Mouse (Mus musculus): ENCODE measurements around the gene Egfl7.

Egfl7 gene

DNA sequence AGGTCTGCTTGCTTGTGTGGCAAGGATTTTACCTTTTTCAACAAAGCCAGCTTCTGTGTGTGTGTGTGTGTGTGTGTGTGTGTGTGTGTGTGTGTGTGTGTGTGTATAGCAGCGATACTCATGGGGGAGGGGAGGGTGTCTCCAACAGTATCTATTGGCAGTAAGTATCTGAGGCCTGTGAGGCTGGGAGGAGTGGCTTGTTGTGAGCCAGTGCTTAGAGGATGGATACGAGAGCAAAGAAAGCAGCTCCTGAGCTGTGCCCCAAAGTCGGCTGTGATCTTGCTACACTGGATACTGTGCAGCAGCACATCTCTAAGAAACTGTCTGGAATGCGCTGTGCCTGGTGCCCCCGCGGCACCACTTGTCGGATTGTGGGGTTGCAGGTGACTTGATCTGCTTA, 38.1 kb downstream of the Egfl7 start:
- DNase-seq, result no peak

DNA sequence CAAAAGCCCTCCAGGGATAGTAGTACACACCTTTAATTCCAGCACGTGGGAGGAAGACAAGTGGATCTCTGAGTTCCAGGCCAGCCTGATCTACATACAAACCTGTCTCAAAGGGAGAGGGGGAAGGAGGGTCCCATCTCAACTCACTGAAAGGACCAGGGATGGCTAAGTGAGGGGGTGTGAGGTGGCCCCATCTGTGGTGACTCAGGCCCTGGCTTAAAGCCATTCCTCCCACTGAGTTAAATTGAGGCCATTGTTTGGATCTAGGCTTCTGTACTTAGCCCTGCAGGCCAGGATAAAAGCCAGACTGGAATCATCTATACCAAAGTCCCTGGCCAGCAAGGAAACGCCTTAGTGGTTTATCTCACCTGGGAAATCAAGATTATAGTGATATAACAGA, 41.4 kb downstream of the Egfl7 start:
- no peak for DNase-seq

DNA sequence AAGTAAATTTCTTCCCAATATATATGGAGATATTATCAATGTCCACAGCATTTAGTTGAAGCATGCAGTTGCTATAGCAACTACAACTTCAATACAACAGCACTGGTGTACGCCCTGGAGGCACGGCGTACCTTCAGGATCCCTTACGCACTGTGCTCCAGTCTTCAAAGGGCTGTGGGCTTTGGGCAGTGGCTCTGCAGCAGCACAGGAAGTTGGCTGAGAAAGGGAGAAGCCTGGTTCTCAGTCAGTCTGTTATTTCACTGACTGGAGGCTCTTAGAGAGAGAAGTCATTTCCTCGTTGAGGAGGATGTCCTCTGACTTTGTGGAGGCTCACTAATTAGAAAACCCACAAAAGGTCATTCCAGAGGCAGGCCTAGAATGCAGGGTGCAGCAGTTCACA, 43.2 kb downstream of the Egfl7 start:
- DNase-seq, result no peak

DNA sequence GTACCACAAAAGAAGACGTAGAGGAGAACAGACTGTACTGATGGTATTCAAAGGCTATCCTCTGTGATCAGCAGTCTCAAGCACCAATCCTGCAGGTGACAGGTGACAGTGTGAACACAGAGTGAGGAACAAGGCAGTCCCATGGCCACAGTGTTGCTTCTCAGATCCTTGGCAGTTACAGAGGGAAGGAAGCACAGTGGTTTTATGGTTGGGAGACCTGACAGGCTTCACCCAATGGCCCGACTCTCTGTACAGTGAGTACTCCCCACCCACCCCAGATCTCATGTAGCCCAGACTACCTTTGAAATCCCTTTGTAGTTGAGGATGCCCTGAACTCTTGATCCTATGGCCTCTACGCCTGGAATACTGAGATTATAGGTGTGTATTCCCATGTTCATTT, 45.6 kb downstream of the Egfl7 start:
- DNase-seq, result no peak

DNA sequence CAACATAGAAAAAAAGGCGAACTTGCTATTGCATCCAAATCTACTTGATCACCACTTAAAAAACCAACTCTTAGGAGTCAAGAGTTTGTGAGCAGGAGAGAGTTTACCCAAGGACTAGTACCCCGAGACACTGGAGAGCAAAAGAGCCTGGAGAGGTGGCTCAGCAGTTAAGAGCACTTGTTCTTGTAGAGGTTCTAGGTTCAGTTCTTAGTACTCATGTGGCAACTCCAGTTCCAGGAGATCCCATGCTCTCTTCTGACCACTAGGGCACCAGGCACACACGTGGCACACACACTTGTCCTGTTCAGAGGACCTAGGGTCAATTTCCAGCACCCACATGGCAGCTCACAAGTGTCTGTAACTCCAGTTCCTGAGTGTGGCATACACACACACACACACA, 46.3 kb downstream of the Egfl7 start:
- DNase-seq, result no peak

DNA sequence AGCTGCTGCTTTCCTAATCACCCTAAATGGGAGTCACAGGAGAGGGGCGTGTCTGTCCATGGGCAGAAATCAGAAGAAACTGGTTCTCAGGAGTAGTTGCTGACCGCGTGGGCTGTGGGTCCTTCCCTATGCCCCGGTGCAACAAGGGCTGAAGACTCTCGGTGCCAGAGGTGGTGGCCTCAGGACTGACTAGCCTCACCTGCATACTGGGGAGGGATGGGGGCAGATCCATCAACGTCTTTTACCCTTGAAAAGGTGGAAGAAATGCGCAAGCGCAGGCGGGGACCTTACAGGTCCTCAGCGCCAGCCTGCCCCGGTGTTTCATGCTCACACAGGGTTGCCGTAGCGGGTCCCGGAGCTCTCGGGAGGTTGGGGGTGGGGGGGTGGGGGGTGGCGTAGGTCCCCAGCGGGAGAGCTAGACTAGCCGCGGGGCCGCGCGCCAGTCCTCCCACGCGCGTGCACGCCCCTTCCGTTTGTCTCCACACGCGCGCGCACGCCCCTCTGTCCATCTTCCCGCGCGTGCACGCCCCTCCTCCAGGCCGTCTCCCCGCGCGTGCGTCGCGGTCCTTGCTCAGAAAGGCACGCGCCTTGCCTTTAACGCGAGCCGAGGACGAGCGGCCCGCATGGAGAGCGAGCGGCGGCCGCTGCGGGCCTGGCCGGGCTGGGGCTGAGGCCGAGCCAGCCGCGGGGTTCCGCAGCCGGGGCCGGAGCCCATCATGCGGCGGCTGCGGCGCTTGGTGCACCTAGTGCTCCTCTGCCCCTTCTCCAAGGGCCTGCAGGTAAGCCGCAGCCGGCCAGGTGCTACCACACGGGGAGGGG, 48.3 kb downstream of the Egfl7 start, which contains the start of gene Fam69b:
Gene Fam69b, plus strand, starts transcription at position 537 of the 819 bp plus-strand sequence.
- DNase-seq, result peak; percentile 58

DNA sequence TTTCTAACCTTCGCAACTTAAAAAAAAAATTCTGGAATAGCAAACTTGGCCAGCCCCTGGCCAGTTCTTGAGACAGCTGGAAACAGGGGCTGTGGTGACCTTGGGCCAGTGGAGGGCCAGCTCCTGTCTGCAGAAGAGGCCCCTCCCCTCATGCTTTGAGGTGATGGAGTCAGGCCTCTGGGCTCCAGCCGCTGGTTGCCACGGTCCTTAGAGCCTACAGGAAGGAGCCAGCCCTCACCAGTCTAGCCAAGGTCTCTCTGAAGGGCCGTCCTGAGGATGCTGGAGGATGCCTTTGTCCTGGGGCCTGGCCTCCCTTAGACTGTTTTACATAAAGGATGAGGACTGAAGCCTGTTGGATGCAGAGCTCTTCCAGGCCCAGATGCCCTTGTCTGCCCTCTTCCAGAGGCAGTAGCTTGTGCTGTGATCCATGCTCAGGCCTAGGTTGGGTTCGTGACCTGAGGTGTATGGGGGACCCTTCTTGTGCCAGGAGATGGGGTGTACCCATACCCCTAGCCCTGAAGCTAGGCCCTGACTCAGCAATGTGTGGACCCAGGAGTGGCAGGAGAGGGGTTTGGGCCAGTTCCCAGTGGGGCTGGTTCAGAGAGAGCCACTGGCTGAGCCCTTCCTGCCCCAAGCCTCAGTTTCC, 49.1 kb downstream of the Egfl7 start:
- DNase-seq, result no peak

DNA sequence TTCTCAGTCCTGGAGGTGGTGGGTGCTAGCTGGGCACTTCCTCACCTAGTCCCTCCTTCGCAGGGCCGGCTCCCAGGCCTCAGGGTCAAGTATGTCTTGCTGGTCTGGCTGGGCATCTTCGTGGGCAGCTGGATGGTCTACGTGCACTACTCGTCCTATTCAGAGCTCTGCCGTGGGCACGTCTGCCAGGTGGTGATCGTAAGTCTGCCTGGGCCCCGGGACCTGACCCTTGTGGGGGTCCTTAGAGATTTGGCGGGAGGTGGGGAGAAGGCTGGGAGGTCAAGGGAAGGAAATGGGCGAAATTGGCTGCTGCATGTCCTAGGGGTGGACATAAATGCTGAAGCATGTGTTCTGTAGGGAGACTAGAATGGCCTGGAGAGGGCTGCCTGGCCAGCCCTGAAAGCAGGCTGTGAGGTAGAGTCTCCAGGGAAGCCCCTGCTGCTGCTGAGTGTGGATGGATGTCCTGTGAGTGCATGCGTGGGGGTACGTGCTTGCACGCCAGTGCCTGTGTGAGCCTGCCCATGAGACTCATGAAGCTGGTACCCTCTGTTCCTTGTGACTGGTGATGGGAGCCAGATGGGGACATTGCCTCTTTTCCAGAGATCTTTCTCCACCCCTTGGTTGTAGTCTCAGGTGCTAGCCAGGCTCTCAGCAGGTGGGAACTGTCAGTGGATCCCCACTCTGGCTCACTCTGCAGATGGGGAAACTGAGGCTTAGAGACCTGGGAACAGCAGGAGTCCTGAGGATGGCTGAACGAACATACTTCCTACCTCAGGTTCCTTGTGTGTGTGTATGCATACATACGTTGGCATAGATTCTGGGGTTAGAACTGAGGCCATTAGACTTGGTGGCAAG, 53.0 kb downstream of the Egfl7 start:
- no peak for DNase-seq

DNA sequence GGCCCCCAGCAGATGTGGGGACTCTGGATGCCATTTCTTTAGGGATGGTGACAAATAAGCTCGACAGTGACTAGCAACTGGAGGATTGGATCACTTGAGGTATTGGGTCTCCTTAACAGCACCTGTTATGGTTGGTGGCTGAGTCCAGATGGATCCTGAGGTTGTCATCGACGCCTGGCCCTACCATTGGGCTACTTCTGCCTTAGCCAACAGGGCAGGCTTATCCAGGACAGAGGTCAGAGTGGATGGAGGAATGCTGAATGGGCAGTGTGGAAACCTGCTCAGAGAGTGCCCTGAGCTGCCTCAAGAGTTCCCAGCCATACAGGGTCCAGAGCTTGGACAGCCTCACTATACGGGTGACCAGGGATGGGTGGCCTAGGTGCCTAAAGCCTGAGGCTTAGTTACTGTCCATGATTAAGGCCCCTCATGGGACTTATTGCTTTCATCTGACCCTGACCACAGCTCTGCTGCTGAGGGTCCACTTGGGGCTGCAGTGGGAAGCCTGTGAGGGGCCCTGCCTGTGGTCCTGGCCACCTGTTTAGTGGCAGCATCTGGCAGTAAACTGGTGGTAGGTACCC, 54.2 kb downstream of the Egfl7 start:
- no peak for DNase-seq

DNA sequence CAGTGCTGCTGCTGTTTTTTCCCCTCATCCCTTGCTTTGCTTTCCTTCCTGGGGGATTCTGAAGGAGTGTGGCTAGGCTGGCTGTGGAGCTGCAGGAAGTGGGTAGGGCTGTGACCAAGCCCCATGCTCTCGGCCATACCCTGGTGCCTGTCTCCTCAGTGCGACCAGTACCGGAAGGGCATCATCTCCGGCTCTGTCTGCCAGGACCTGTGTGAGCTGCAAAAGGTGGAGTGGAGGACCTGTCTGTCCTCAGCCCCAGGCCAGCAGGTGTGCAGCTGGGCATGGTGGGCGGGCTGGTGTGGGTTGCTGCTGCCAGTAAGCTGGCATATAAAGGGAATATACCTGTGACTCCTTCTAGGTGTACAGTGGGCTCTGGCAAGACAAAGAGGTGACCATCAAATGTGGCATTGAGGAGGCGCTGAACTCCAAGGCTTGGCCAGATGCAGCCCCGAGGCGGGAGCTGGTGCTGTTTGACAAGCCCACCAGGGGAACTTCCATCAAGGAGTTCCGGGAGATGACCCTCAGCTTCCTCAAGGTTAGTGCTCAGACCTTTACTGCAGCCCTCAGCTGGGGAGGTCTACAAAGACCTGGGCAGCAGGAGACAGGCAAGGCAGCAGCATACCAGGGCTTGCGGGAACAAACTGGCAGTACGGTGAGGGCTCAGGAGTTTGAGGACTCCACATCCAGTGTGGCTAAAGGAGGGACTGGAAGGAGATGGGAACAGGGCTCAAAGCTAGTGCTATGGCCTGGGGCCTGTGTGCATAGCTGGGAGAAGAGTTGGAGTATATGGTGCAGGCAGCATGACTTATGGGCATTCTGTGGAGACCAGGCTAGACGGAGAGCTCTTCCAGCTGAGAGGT, 55.0 kb downstream of the Egfl7 start:
- no peak for DNase-seq

DNA sequence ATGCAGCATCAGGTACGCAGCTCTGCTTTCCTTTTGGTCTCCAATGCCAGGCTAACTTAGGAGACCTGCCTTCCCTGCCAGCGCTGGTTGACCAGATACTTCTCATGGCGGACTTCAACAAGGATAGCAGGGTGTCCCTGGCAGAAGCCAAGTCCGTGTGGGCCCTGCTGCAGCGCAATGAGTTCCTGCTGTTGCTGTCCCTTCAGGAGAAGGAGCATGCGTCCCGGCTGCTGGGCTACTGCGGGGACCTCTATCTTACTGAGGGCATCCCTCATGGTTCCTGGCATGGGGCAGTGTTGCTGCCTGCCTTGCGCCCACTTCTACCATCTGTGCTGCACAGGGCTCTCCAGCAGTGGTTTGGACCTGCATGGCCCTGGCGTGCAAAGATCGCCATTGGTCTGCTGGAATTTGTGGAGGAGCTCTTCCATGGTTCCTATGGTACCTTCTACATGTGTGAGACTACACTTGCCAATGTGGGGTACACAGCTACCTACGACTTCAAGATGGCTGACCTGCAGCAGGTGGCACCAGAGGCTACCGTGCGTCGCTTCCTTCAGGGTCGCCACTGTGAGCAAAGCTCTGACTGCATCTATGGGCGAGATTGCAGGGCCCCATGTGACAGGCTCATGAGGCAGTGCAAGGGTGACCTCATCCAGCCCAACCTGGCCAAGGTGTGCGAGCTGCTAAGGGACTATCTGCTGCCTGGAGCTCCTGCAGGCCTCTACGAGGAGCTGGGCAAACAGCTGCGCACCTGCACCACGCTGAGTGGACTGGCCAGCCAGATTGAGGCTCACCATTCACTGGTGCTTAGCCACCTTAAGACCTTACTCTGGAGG, 55.9 kb downstream of the Egfl7 start:
- DNase-seq, result no peak

DNA sequence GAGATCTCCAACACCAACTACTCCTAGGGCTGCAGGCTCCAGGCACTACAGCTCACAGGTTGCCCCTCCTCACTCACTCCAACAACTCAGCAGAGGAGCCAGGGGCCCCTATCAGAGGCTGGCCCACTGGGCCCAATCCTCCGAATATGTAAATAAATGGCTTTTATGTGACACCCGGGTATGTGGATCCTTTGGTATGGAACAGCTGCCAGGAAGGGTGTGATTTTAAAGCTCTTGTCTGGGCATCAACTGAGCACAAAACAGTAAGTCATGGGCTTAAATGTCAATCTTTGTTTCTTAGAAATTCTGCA, 56.5 kb downstream of the Egfl7 start:
- DNase-seq, result no peak

DNA sequence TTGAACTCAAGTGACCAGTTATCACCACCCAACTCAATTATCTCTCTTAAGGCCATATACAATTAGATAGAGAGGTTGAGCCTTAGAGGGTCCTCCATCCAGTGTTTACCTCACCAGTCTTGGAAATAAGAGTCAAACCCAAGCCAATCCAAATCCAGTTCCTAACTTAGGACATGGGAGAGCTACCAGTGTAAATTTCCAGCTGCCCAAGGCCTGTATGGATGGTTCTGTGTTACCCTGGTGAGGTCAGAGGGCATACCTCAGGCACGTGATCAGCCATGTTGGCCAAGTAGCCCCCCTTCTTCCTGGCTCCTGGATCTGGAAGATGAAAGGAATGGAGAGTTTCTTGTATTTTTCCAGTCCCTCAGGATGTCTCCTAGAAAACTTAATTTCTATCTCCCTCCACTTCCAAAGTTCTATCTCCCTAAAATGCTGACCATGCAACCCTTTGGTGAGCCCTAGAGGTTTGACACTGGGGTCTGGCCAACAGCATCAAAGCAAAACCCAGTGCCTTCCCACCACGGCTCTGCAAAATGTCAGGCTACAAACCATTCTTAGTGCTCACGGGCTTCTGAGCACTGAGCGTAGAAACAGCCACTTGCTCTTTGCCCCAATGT, 57.6 kb downstream of the Egfl7 start:
- DNase-seq, result no peak

DNA sequence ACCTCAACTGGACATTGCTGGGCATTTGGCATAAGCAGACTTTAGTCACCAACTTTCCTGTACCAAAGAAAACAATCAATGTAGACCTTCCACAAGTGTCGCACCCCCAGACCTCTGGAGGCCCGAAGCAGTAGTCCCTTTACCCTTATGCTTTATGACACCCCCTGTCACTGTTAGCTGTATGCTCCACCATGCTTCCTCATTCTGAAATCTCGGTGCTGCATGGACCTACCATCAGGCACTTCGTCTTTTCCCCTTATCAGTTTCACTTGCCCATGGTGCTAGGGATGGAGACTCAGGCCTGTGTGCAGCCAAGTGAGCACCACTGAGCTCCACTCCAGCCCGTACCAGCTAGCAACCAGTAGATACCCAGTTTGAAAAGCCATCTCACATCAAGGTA, 58.2 kb downstream of the Egfl7 start:
- DNase-seq, result no peak

DNA sequence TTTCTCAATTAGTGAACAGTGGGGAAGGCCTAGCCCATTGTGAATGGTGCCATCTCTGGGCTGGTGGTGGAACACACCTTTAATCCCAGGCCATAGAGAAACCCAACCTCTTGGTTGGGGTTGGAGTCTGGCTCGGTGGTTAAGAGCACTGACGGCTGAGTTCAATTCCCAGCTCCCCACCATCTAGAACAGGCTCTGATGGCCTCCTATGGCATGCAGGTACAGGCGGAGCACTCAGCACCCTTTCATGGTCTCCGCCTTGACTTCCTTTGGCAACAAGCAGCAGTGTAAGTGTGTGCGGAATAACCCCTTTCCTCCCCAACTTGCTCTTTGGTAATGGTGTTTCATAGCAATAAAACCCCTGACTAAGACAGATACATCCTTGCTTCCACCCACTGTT, 58.8 kb downstream of the Egfl7 start:
- no peak for DNase-seq

DNA sequence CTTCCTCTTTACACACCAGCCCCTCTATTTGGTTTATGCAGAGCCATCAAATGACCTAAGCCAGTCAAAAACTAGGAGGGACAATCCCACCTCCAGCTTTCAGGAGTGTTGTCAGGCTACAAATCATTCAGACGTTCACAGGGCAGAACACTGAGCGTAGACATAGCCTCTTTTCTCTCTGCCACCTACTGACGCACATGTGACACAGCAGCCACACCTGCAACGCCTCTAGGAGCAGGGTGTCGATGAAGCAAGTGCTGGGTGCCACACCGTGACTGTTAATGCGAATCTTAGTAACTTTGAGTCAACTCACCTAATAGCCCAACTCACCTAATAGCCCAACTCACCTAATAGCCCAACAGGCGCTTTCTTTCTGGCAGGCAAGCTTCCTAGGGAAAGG, 59.3 kb downstream of the Egfl7 start:
- DNase-seq, result peak; percentile 62

DNA sequence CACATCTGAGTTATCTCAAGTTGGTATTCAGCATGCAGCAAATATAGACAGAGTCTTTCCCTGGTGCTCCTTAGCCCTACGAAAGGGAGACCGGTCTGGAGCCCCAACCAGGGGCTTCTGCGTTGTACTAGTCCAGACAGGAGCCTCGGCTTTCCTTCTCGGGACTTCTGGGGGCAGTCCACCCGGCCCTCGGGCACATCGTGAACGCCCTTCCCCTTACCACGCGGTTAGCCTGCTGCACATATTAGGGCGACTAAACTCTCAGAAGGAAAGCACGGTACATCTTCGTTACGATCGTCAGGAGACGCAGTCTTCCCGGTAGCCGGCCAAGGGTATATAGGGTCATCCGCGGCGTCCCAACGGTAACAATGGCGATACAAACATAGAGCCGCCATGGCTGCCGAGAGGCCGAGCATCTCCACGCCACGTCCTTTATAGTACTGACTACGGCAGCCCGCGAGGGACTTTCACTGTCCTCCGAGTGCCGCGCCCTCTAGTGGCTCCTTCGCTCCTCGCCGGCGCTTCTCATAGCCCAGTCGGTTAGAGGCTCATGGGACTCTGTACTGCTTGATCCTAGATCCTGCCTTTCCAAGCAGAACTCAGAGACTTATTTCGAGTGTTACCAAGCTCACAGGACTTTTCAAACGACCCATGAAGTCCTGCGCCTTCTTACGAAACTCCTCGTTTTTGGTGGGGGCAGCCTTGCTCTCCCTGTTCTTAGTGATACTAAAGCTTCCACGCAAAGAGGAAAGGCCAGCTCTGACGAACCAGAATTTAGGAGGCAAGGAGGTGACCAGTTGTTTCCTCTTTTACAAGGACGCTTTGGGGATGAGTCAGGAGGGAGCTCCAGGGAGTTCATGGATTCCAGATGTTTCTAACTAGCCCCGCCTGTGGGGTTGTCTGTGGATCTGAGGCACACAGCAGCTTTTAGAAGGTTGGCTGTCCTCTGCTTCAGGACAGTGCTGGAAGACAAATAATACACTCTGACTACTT, 60.3 kb downstream of the Egfl7 start:
- DNase-seq, result peak; percentile 98

DNA sequence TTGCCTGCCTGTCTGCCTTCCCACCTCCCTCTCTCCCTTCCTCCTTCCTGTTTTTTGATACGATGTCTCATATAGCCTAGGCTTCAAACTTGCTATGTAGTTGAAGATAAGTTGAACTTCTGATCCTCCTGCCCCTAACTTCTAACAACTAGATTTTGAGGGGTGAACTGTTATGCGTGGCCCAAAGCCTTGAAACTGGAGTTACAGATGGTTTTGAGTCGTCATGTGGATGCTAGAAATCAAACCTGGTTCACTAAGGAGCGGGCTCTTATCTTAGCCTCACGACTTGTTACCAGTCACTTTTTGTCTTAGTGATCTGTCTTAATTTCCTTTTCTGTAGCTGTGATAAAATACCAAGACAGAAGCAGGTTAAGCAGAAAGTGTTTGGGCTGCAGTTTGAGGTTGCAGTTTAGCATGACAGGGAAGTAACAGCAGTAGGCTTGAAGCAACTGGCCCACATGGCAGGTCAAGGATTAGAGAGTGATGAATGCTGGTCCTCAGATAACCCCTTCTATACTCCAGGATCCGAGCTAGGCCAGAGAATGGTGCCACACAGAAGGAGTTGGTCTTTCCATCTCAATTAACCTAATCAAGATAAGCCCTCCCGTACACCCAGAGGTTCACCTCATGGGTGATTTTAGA, 61.3 kb downstream of the Egfl7 start:
- no peak for DNase-seq

All from kidney, adult 9 months (tissue).